In genomic region chr9:20993165-20993898, GRCm38 (mm10) we compare ENCODE assay signal across 19 mouse cellular contexts. TPM values are rescaled to one million over a fixed set of nuclear protein-coding genes. Genes with fewer than 3 reads are reported as not detected.
A peak's percentile ranks its signal among the peaks of the same experiment; 100 is the strongest.
DNase-seq lines count a peak whose midpoint lies in the region; ATAC-seq and TF ChIP-seq lines count a peak whose summit lies in the region.
"Had no signal": no experiment of that assay in that cellular context is flagged by ENCODE, and none has a peak within 500 bp of the region (broad histone marks: within the 10 kb centered on the region; RNA-seq: fewer than 3 reads in every experiment).

No protein-coding gene starts in this region.

- TF ChIP-seq EP300 in liver, postnatal 0 days (IDR thresholded peaks at IDR 0.05; ENCODE audit: low read depth), result no peak

- H3K27ac ChIP-seq in kidney, embryonic 14.5 days (ENCODE audit: low read depth, low read length), result no peak overlapping the region
- H3K27ac ChIP-seq in liver, postnatal 0 days (ENCODE audit: low read depth), result no peak overlapping the region
- no peak overlapping the region for H3K27ac ChIP-seq in liver, embryonic 12.5 days
- H3K27ac ChIP-seq: heart, adult 2 months; hindbrain, embryonic 12.5 days; left cerebral cortex, adult 2 months; midbrain, embryonic 13.5 days; neural tube, embryonic 15.5 days had no signal

- H3K4me1 ChIP-seq in kidney, embryonic 14.5 days (ENCODE audit: control insufficient read depth, insufficient read depth, low read length), result 0 out of 2 replicates have a peak, but pooled peaks cover 6% of the 10 kb centered on the region
- H3K4me1 ChIP-seq in liver, postnatal 0 days (ENCODE audit: insufficient read depth), result peaks cover 4% of the 10 kb centered on the region; the same call in 1 of the 2 replicates
- peaks cover 17% of the 10 kb centered on the region for H3K4me1 ChIP-seq in liver, embryonic 12.5 days

- ATAC-seq in kidney, embryonic 14.5 days (ENCODE audit: low FRiP score, low TSS enrichment), result 0 out of 2 replicates have a peak, but pooled peaks have one; percentile 21
- ATAC-seq in liver, postnatal 0 days, result peak; percentile 53; the same call in 1 of the 2 replicates
- no peak for ATAC-seq in liver, embryonic 12.5 days
- ATAC-seq: forebrain, embryonic 14.5 days; midbrain, embryonic 13.5 days had no signal

- H3K4me3 ChIP-seq in kidney, embryonic 14.5 days (ENCODE audit: low read length), result no peak overlapping the region
- no peak overlapping the region for H3K4me3 ChIP-seq in liver, postnatal 0 days (ENCODE audit: low read depth, low read length)
- no peak overlapping the region for H3K4me3 ChIP-seq in liver, embryonic 12.5 days
- H3K4me3 ChIP-seq: heart, adult 2 months; hindbrain, embryonic 12.5 days; left cerebral cortex, adult 2 months; midbrain, embryonic 13.5 days; myocyte; neural tube, embryonic 15.5 days had no signal

- no peaks in the 10 kb centered on the region for H3K36me3 ChIP-seq in kidney, embryonic 14.5 days (ENCODE audit: control insufficient read depth, insufficient read depth, low read length)
- H3K36me3 ChIP-seq in liver, postnatal 0 days (replicated peaks; ENCODE audit: insufficient read depth, low read length), result no peaks in the 10 kb centered on the region
- H3K36me3 ChIP-seq in liver, embryonic 12.5 days, result no peaks in the 10 kb centered on the region
- H3K36me3 ChIP-seq: hindbrain, embryonic 12.5 days; midbrain, embryonic 13.5 days; neural tube, embryonic 15.5 days had no signal

- DNase-seq in kidney, adult 11 months, result no peak
- no peak for DNase-seq in liver, postnatal 0 days
- DNase-seq in lung, postnatal 14 days, result peak; percentile 87
- peak; percentile 87 for DNase-seq in yolk sac, embryonic 10.5 days (ENCODE audit: low spot score)
- no peak for DNase-seq in spleen, postnatal 10 days (ENCODE audit: low spot score in 2 of 2)
- no peak for DNase-seq in heart, adult 18-20 months
- DNase-seq: adrenal gland, adult 8-10 months; cerebellum, postnatal 25 days; heart, adult 2 months; kidney, adult 18-20 months; right cerebral cortex, postnatal 4 days had no signal

- no peak for TF ChIP-seq CTCF in liver, postnatal 0 days (IDR thresholded peaks at IDR 0.05; ENCODE audit: low read depth)

- no peaks in the 10 kb centered on the region for H3K9me3 ChIP-seq in kidney, embryonic 14.5 days (ENCODE audit: control insufficient read depth, low read length)
- no peaks in the 10 kb centered on the region for H3K9me3 ChIP-seq in liver, postnatal 0 days (ENCODE audit: low read length)
- H3K9me3 ChIP-seq in liver, embryonic 12.5 days (replicated peaks), result no peaks in the 10 kb centered on the region
- H3K9me3 ChIP-seq: hindbrain, embryonic 12.5 days; midbrain, embryonic 13.5 days; neural tube, embryonic 15.5 days had no signal

- WGBS in kidney, embryonic 14.5 days, result 59% methylated on average over 5 of the region's 5 CpGs
- 68% methylated on average over 5 of the region's 5 CpGs for WGBS in liver, postnatal 0 days (ENCODE audit: insufficient replicate concordance)
- 54% methylated on average over 5 of the region's 5 CpGs for WGBS in liver, embryonic 12.5 days (ENCODE audit: insufficient replicate concordance)

- no peak overlapping the region; the same call in 1 of the 2 replicates for H3K9ac ChIP-seq in kidney, embryonic 14.5 days (ENCODE audit: low read depth, low read length)
- no peak overlapping the region for H3K9ac ChIP-seq in liver, postnatal 0 days (replicated peaks)
- no peak overlapping the region for H3K9ac ChIP-seq in liver, embryonic 12.5 days
- H3K9ac ChIP-seq: hindbrain, embryonic 12.5 days; midbrain, embryonic 13.5 days; neural tube, embryonic 15.5 days had no signal

- no peaks in the 10 kb centered on the region; the same call in 1 of the 2 replicates for H3K27me3 ChIP-seq in kidney, embryonic 14.5 days (ENCODE audit: control insufficient read depth, insufficient read depth, low read length)
- H3K27me3 ChIP-seq in liver, postnatal 0 days (ENCODE audit: insufficient read depth, low read length), result no peaks in the 10 kb centered on the region
- peaks cover 1% of the 10 kb centered on the region; the same call in 1 of the 2 replicates for H3K27me3 ChIP-seq in liver, embryonic 12.5 days (replicated peaks)
- H3K27me3 ChIP-seq: hindbrain, embryonic 12.5 days; midbrain, embryonic 13.5 days; neural tube, embryonic 15.5 days had no signal

- no peak overlapping the region for H3K4me2 ChIP-seq in kidney, embryonic 14.5 days (replicated peaks; ENCODE audit: low read depth, low read length)
- H3K4me2 ChIP-seq in liver, postnatal 0 days (ENCODE audit: low read depth, low read length), result no peak overlapping the region
- no peak overlapping the region for H3K4me2 ChIP-seq in liver, embryonic 12.5 days
- H3K4me2 ChIP-seq: hindbrain, embryonic 12.5 days; midbrain, embryonic 13.5 days; neural tube, embryonic 15.5 days had no signal

RNA-seq across cellular contexts. Expression of gene Mrpl4, which starts 9.2 kb away (rescaled TPM):
- 145 and 146 TPM in 2 replicates for polyA plus RNA-seq in kidney, embryonic 14.5 days (2014; fragmentation: Nextera tagmentation; extraction: Ambion mirVana)
- polyA plus RNA-seq in liver, postnatal 0 days (2015; fragmentation: Nextera tagmentation; extraction: Ambion mirVana), result 54.6 and 55.0 TPM in 2 replicates
- 89.3 and 91.4 TPM in 2 replicates for polyA plus RNA-seq in liver, embryonic 12.5 days (2016; fragmentation: Nextera tagmentation; extraction: Ambion mirVana)
- 100 to 1,000 TPM; 130 to 138 TPM for total RNA-seq in heart, adult 18-20 months (2021)

RNA-seq across cellular contexts. Expression of gene S1pr2, which starts 16.8 kb away (rescaled TPM):
- polyA plus RNA-seq in kidney, embryonic 14.5 days (2014; fragmentation: Nextera tagmentation; extraction: Ambion mirVana), result 26.7 and 36.1 TPM in 2 replicates
- 2.4 and 3.1 TPM in 2 replicates for polyA plus RNA-seq in liver, postnatal 0 days (2015; fragmentation: Nextera tagmentation; extraction: Ambion mirVana)
- polyA plus RNA-seq in liver, embryonic 12.5 days (2016; fragmentation: Nextera tagmentation; extraction: Ambion mirVana), result 6.6 and 6.7 TPM in 2 replicates
- 1 to 10 TPM; 1.4 to 2.0 TPM for total RNA-seq in heart, adult 18-20 months (2021)

RNA-seq across cellular contexts. Expression of gene Icam1, which starts 22.5 kb away (rescaled TPM):
- polyA plus RNA-seq in kidney, embryonic 14.5 days (2014; fragmentation: Nextera tagmentation; extraction: Ambion mirVana), result 7.1 and 10.3 TPM in 2 replicates
- 12.7 and 13.6 TPM in 2 replicates for polyA plus RNA-seq in liver, postnatal 0 days (2015; fragmentation: Nextera tagmentation; extraction: Ambion mirVana)
- 9.9 TPM in 2 replicates for polyA plus RNA-seq in liver, embryonic 12.5 days (2016; fragmentation: Nextera tagmentation; extraction: Ambion mirVana)
- 1 to 10 TPM; 8.7 to 9.1 TPM for total RNA-seq in heart, adult 18-20 months (2021)

RNA-seq across cellular contexts. Expression of gene Dnmt1, which starts 33.6 kb away (rescaled TPM):
- polyA plus RNA-seq in kidney, embryonic 14.5 days (2014; fragmentation: Nextera tagmentation; extraction: Ambion mirVana), result 71.8 and 87.1 TPM in 2 replicates
- 20.3 and 24.5 TPM in 2 replicates for polyA plus RNA-seq in liver, postnatal 0 days (2015; fragmentation: Nextera tagmentation; extraction: Ambion mirVana)
- 97.3 and 101 TPM in 2 replicates for polyA plus RNA-seq in liver, embryonic 12.5 days (2016; fragmentation: Nextera tagmentation; extraction: Ambion mirVana)
- total RNA-seq in heart, adult 18-20 months (2021), result 10 to 100 TPM; 10.3 to 12.6 TPM

RNA-seq across cellular contexts. Expression of gene Icam4, which starts 35.8 kb away (rescaled TPM):
- 0.45 and 0.49 TPM in 2 replicates for polyA plus RNA-seq in kidney, embryonic 14.5 days (2014; fragmentation: Nextera tagmentation; extraction: Ambion mirVana)
- 57.7 and 58.5 TPM in 2 replicates for polyA plus RNA-seq in liver, postnatal 0 days (2015; fragmentation: Nextera tagmentation; extraction: Ambion mirVana)
- polyA plus RNA-seq in liver, embryonic 12.5 days (2016; fragmentation: Nextera tagmentation; extraction: Ambion mirVana), result 231 and 238 TPM in 2 replicates
- 1 to 10 TPM; 1.2 to 1.3 TPM for total RNA-seq in heart, adult 18-20 months (2021)
- polyA plus RNA-seq: forebrain, embryonic 14.5 days; neural tube, embryonic 15.5 days had no signal

Comparison
In these comparisons a context has a peak if more than half of its experiments do, and no peak if none do; other contexts are left out.
1. DNase-seq: peak in lung, postnatal 14 days (single experiment) and yolk sac, embryonic 10.5 days (single experiment); none in kidney, adult 11 months (single experiment), liver, postnatal 0 days (single experiment), spleen, postnatal 10 days (0 of 2) and heart, adult 18-20 months (0 of 2).